Comparison of ENCODE assay signal across 14 mouse cellular contexts in genomic region chr17:79282771-79283170, GRCm38 (mm10).
"Had no signal": no experiment of that assay in that cellular context is flagged by ENCODE, and none has a peak within 500 bp of the region (broad histone marks: within the 10 kb centered on the region; RNA-seq: fewer than 3 reads in every experiment).

No protein-coding gene starts in this region.

- H3K27ac ChIP-seq: kidney, postnatal 0 days; liver, embryonic 15.5 days; midbrain, embryonic 12.5 days; neural tube, embryonic 13.5 days had no signal

- DNase-seq: kidney, adult 11 months; kidney, adult 9 months; kidney, postnatal 36 days; left cerebral cortex, postnatal 4 days; lung, adult 2 months; retina, postnatal 1 day; thymus, adult 18-20 months; thymus, postnatal 14 days had no signal

- ATAC-seq: lung, postnatal 0 days; midbrain, embryonic 16.5 days had no signal

- H3K9me3 ChIP-seq: liver, embryonic 15.5 days; midbrain, embryonic 12.5 days; neural tube, embryonic 13.5 days had no signal

- H3K4me3 ChIP-seq: liver, embryonic 15.5 days; midbrain, embryonic 12.5 days; neural tube, embryonic 13.5 days had no signal

- H3K36me3 ChIP-seq: liver, embryonic 15.5 days; midbrain, embryonic 12.5 days; neural tube, embryonic 13.5 days had no signal

- H3K4me1 ChIP-seq: neural tube, embryonic 13.5 days had no signal

- H3K9ac ChIP-seq: liver, embryonic 15.5 days; midbrain, embryonic 12.5 days; neural tube, embryonic 13.5 days had no signal

- H3K27me3 ChIP-seq: liver, embryonic 15.5 days; midbrain, embryonic 12.5 days; neural tube, embryonic 13.5 days had no signal
